Mouse (Mus musculus): ENCODE data around the gene Dysf. TPM values are rescaled to one million over a fixed set of nuclear protein-coding genes. Genes with fewer than 3 reads are reported as not detected.

Gene Dysf
- polyA plus RNA-seq, 1 experiment from 2014 or later, result 13.2 TPM

GRCm38 (mm10) chr6:84043251-84043940 lies 35.0 kb downstream of the Dysf start:
- no peak overlapping the region for H3K27ac ChIP-seq (ENCODE audit: low read length)
- ATAC-seq (replicated peaks; ENCODE audit: extremely low read depth, insufficient read depth, low FRiP score), result no peak
- no peak overlapping the region for H3K4me2 ChIP-seq (ENCODE audit: low read depth, low read length)
- H3K9me3 ChIP-seq (replicated peaks; ENCODE audit: control insufficient read depth, low read length), result no peaks in the 10 kb centered on the region
- no peak overlapping the region for H3K4me3 ChIP-seq (ENCODE audit: low read length)
- no peaks in the 10 kb centered on the region for H3K4me1 ChIP-seq (ENCODE audit: control insufficient read depth, insufficient read depth, low read length)
- no peak overlapping the region for H3K9ac ChIP-seq (ENCODE audit: low read length)
- peaks cover 5% of the 10 kb centered on the region for H3K36me3 ChIP-seq (ENCODE audit: control insufficient read depth, insufficient read depth)
- H3K27me3 ChIP-seq (ENCODE audit: control insufficient read depth, insufficient read depth, low read length), result no peaks in the 10 kb centered on the region
- WGBS, result 75% methylated on average over 6 of the region's 6 CpGs

DNA sequence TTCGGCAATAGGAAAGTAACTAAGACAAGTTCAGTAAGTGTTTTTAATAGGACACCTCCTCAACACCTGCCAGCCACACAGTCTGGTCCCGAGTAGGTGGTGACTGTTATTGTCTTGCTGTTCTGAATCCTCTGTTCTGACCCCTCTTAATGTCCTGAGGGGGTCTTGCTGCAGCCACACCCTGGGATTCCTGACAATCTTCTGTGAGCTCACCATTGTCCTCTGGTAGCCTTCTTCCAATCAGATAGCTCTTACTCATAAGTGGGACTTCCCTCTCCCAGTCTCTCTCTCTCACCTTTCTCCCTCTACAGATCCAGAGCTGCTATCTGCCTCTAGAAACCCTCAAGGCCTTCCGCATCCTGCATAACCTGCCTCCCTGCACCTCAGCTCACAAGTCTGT lies 36.3 kb downstream of the Dysf start:
- H3K27me3 ChIP-seq (ENCODE audit: control insufficient read depth, insufficient read depth, low read length), result no peaks in the 10 kb centered on the region
- H3K36me3 ChIP-seq (ENCODE audit: control insufficient read depth, insufficient read depth), result peaks cover 5% of the 10 kb centered on the region
- no peaks in the 10 kb centered on the region for H3K9me3 ChIP-seq (replicated peaks; ENCODE audit: control insufficient read depth, low read length)
- no peak overlapping the region for H3K4me2 ChIP-seq (ENCODE audit: low read depth, low read length)
- no peak overlapping the region for H3K4me3 ChIP-seq (ENCODE audit: low read length)
- no peak for ATAC-seq (replicated peaks; ENCODE audit: extremely low read depth, insufficient read depth, low FRiP score)
- no peak overlapping the region for H3K27ac ChIP-seq (ENCODE audit: low read length)
- H3K9ac ChIP-seq (ENCODE audit: low read length), result no peak overlapping the region
- WGBS, result 75% methylated on average over 3 of the region's 3 CpGs
- H3K4me1 ChIP-seq (ENCODE audit: control insufficient read depth, insufficient read depth, low read length), result no peaks in the 10 kb centered on the region

DNA sequence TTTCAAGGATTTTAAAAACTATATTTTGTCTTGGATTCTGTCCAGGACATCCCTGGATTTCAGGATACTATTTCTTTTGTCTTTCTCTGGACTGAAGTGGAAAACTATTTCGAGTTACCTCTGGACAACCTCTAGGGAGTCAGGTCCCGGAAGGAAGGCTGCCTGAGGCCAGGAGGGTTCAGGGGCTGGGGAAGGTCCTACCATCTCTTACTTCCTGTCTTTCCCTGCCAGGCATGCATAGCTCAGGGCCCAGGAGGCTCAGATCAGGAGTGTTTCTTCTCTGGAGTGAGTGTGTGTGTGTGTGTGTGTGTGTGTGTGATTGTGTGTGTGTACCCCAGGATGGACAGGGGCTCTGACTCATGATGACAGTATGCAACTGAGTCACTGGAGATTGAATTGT lies 40.5 kb downstream of the Dysf start:
- ATAC-seq (replicated peaks; ENCODE audit: extremely low read depth, insufficient read depth, low FRiP score), result peak; percentile 50; the same call in 1 of the 2 replicates
- Histone ChIP-seq H3K4me1 (ENCODE audit: control insufficient read depth, insufficient read depth, low read length) (peaks cover 4% of the 10 kb centered on the region; the same call in 1 of the 2 replicates), H3K4me2 (ENCODE audit: low read depth, low read length) (no peak overlapping the region), H3K9ac (ENCODE audit: low read length) (no peak overlapping the region), H3K4me3 (ENCODE audit: low read length) (no peak overlapping the region), H3K9me3 (replicated peaks; ENCODE audit: control insufficient read depth, low read length) (no peaks in the 10 kb centered on the region), H3K27ac (ENCODE audit: low read length) (no peak overlapping the region), H3K27me3 (ENCODE audit: control insufficient read depth, insufficient read depth, low read length) (no peaks in the 10 kb centered on the region), H3K36me3 (ENCODE audit: control insufficient read depth, insufficient read depth) (peaks cover 2% of the 10 kb centered on the region; the same call in 1 of the 2 replicates)
- WGBS, result 57% methylated on average over 2 of the region's 2 CpGs

DNA sequence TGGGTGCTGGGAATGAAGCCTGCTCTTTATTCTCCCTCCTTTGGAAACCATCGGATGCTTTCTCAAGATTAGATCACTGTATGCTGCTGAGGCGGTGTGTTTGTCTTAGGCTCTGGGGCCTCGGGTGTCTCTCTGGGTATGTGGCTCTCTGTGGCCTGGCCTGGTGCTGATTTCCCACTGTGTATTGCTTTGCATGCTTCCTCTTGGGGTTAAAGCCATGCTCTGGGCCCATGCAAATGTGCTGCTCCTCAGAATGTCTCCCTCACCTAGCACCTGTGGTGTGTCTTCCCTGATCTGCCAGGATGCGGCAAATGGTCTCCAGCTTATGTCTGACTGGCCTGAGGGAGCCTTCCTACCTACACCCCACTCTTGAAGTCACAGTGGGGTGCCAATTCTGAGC lies 41.8 kb downstream of the Dysf start:
- 79% methylated on average over 4 of the region's 4 CpGs for WGBS
- peaks cover 8% of the 10 kb centered on the region for H3K4me1 ChIP-seq (ENCODE audit: control insufficient read depth, insufficient read depth, low read length)
- ATAC-seq (replicated peaks; ENCODE audit: extremely low read depth, insufficient read depth, low FRiP score), result no peak
- H3K9ac ChIP-seq (ENCODE audit: low read length), result no peak overlapping the region
- H3K27me3 ChIP-seq (ENCODE audit: control insufficient read depth, insufficient read depth, low read length), result no peaks in the 10 kb centered on the region
- no peaks in the 10 kb centered on the region for H3K9me3 ChIP-seq (replicated peaks; ENCODE audit: control insufficient read depth, low read length)
- no peak overlapping the region for H3K4me3 ChIP-seq (ENCODE audit: low read length)
- H3K4me2 ChIP-seq (ENCODE audit: low read depth, low read length), result no peak overlapping the region
- no peaks in the 10 kb centered on the region for H3K36me3 ChIP-seq (ENCODE audit: control insufficient read depth, insufficient read depth)
- no peak overlapping the region for H3K27ac ChIP-seq (ENCODE audit: low read length)

GRCm38 (mm10) chr6:84051032-84051431 lies 42.6 kb downstream of the Dysf start:
- Histone ChIP-seq H3K4me3 (ENCODE audit: low read length) (no peak overlapping the region), H3K9me3 (replicated peaks; ENCODE audit: control insufficient read depth, low read length) (no peaks in the 10 kb centered on the region), H3K4me2 (ENCODE audit: low read depth, low read length) (no peak overlapping the region), H3K9ac (ENCODE audit: low read length) (no peak overlapping the region), H3K4me1 (ENCODE audit: control insufficient read depth, insufficient read depth, low read length) (peaks cover 8% of the 10 kb centered on the region), H3K36me3 (ENCODE audit: control insufficient read depth, insufficient read depth) (no peaks in the 10 kb centered on the region), H3K27ac (ENCODE audit: low read length) (no peak overlapping the region), H3K27me3 (ENCODE audit: control insufficient read depth, insufficient read depth, low read length) (no peaks in the 10 kb centered on the region)
- 45% methylated on average over 6 of the region's 6 CpGs for WGBS
- ATAC-seq (replicated peaks; ENCODE audit: extremely low read depth, insufficient read depth, low FRiP score), result no peak

DNA sequence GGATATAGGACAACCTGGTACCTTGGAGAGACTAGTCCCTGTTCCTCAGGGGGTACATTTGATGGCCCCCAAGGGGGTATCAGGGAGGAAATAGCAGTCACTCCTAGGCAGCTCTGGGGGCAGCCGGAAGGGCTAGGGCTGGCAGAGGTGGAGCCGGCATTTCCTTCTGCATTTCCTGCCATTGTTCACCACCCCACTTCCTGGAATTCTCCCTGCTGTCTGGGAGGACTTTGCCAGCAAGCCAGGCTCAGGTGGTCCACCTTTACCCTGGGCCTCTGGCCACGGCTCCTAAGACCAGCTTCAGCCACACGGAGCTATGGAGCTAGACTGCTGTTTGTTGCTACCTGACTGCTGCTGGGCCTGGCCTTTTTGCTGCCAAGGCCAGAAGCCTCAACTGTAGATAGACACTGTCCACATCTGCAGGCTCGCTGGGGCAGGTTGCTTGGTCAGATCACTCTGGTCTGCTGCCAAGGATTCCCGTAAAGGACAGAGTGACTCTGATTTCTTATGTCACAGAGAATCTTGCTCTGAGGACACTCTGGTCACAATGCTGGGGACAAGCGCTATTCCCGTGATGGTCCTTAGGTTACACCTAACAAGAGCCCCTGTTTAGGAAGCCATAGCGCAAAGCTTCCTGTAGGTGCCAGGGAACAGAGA lies 45.6 kb downstream of the Dysf start:
- WGBS, result 60% methylated on average over 9 of the region's 9 CpGs

GRCm38 (mm10) chr6:84055619-84056018 lies 47.2 kb downstream of the Dysf start:
- WGBS, result 41% methylated on average over 1 of the region's 1 CpGs
- Histone ChIP-seq H3K4me3 (ENCODE audit: low read length) (no peak overlapping the region), H3K27ac (ENCODE audit: low read length) (no peak overlapping the region), H3K4me2 (ENCODE audit: low read depth, low read length) (no peak overlapping the region), H3K36me3 (ENCODE audit: control insufficient read depth, insufficient read depth) (no peaks in the 10 kb centered on the region), H3K4me1 (ENCODE audit: control insufficient read depth, insufficient read depth, low read length) (peaks cover 31% of the 10 kb centered on the region), H3K9ac (ENCODE audit: low read length) (no peak overlapping the region), H3K9me3 (replicated peaks; ENCODE audit: control insufficient read depth, low read length) (no peaks in the 10 kb centered on the region), H3K27me3 (ENCODE audit: control insufficient read depth, insufficient read depth, low read length) (no peaks in the 10 kb centered on the region)
- no peak for ATAC-seq (replicated peaks; ENCODE audit: extremely low read depth, insufficient read depth, low FRiP score)

More for the DNA sequence above, 45.6 kb downstream of the Dysf start:
- Histone ChIP-seq H3K9ac (ENCODE audit: low read length) (no peak overlapping the region), H3K27me3 (ENCODE audit: control insufficient read depth, insufficient read depth, low read length) (no peaks in the 10 kb centered on the region), H3K4me3 (ENCODE audit: low read length) (no peak overlapping the region), H3K36me3 (ENCODE audit: control insufficient read depth, insufficient read depth) (no peaks in the 10 kb centered on the region), H3K27ac (ENCODE audit: low read length) (peak overlapping the region; percentile 50), H3K4me1 (ENCODE audit: control insufficient read depth, insufficient read depth, low read length) (peaks cover 17% of the 10 kb centered on the region), H3K4me2 (ENCODE audit: low read depth, low read length) (no peak overlapping the region), H3K9me3 (replicated peaks; ENCODE audit: control insufficient read depth, low read length) (no peaks in the 10 kb centered on the region)
- ATAC-seq (replicated peaks; ENCODE audit: extremely low read depth, insufficient read depth, low FRiP score), result no peak

DNA sequence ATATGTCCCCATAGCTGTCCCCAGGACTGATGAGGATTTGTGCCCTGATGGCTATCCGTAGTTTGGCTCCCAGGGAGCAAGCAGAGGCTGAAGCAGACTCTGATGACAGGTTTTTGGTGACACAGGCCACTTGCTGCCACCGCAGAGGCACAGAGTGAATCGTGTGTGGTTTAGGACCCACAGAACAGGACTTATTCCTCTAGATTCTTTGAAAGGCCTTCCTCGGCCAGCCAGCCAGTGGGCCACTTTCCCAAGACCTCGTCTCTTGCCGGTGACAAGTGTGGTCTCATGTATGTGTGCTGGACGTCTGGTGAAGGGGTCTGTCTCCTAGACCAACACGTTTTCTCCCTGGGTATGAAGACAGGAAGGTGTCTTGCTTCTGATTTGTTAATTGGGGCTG lies 48.8 kb downstream of the Dysf start:
- ATAC-seq (replicated peaks; ENCODE audit: extremely low read depth, insufficient read depth, low FRiP score), result no peak

GRCm38 (mm10) chr6:84058671-84059141 lies 50.3 kb downstream of the Dysf start:
- no peaks in the 10 kb centered on the region for H3K27me3 ChIP-seq (ENCODE audit: control insufficient read depth, insufficient read depth, low read length)
- ATAC-seq (replicated peaks; ENCODE audit: extremely low read depth, insufficient read depth, low FRiP score), result peak; percentile 79
- peak overlapping the region; percentile 22; the same call in 1 of the 2 replicates for H3K4me2 ChIP-seq (ENCODE audit: low read depth, low read length)
- WGBS, result 15% methylated on average over 5 of the region's 5 CpGs
- peak overlapping the region; percentile 77 for H3K27ac ChIP-seq (ENCODE audit: low read length)
- no peak overlapping the region for H3K4me3 ChIP-seq (ENCODE audit: low read length)
- no peak overlapping the region for H3K9ac ChIP-seq (ENCODE audit: low read length)
- peaks cover 26% of the 10 kb centered on the region for H3K4me1 ChIP-seq (ENCODE audit: control insufficient read depth, insufficient read depth, low read length)
- H3K36me3 ChIP-seq (ENCODE audit: control insufficient read depth, insufficient read depth), result no peaks in the 10 kb centered on the region
- no peaks in the 10 kb centered on the region for H3K9me3 ChIP-seq (replicated peaks; ENCODE audit: control insufficient read depth, low read length)

More for the DNA sequence above, 48.8 kb downstream of the Dysf start:
- Histone ChIP-seq H3K4me3 (ENCODE audit: low read length) (no peak overlapping the region), H3K9ac (ENCODE audit: low read length) (no peak overlapping the region), H3K9me3 (replicated peaks; ENCODE audit: control insufficient read depth, low read length) (no peaks in the 10 kb centered on the region), H3K27ac (ENCODE audit: low read length) (no peak overlapping the region), H3K27me3 (ENCODE audit: control insufficient read depth, insufficient read depth, low read length) (no peaks in the 10 kb centered on the region), H3K36me3 (ENCODE audit: control insufficient read depth, insufficient read depth) (no peaks in the 10 kb centered on the region), H3K4me1 (ENCODE audit: control insufficient read depth, insufficient read depth, low read length) (peaks cover 26% of the 10 kb centered on the region), H3K4me2 (ENCODE audit: low read depth, low read length) (no peak overlapping the region)
- WGBS, result 76% methylated on average over 8 of the region's 8 CpGs
